Mouse (Mus musculus) frontal cortex, adult (tissue): Measurements from ENCODE around the gene Vmn1r222.
A peak's percentile ranks its signal among the peaks of the same experiment; 100 is the strongest.
"Not testable (repeated sequence)": the region's sequence is repeated elsewhere in the genome, so short reads cannot be mapped to it uniquely, and the experiment has no call there.

Experiments
- ATAC-seq: cut with Nextera tagmentation; 2 replicates; pipeline ENCODE4 v1.9.2; 2017; ENCODE audit warnings: mild to moderate bottlenecking, moderate library complexity, mixed read lengths; ENCODE audit not compliant: low TSS enrichment

The Vmn1r222 gene

DNA sequence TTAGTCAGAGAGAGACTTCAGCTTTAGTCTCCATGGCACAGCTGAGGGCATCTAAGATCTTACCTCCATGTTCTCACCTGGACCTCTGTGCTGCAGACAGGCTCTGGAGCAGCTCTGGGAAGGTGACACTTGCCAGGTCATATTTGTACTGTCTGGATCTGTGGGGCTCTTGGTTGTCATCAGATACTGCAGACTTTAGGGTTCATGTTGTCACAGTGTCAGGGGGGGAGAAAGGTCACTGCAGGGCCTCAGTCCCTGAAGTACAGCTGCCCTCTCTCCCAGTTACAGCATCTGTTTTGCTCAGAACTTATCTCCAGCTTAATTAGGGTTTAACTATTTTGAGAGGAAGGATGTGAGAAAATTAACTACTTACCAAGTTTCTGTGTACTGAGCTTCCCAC, at the start of gene Vmn1r222:
Vmn1r222 (minus strand) TSS at position 101 of the 400 bp plus-strand sequence.
- not testable (repeated sequence) for ATAC-seq

- peak; percentile 70 for ATAC-seq
Measured at GRCm38 (mm10) chr13:23285191-23285920, 49.6 kb upstream of the Vmn1r222 start.

DNA sequence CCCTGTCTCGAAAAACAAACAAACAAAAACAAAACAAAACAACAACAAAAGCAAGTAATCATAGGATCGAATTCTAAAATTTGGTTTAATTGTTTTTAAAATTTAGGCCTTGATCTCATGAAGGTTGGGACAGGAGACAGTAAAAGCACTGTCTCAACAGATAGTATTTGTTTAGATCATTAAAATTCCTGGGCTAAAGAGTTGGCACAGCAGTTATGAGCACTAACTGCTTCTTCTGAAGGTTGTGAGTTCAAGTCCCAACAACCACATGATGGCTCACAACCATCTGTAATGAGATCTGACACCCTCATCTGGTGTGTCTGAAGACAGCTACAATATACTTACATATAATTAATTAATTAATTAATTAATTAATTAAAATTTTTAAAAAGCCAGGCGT, 44.2 kb upstream of the Vmn1r222 start:
- no peak for ATAC-seq

GRCm38 (mm10) chr13:23279576-23279975, 43.8 kb upstream of the Vmn1r222 start:
- ATAC-seq = no peak

- ATAC-seq = peak; percentile 98
Measured at GRCm38 (mm10) chr13:23270321-23271101, 34.8 kb upstream of the Vmn1r222 start.

GRCm38 (mm10) chr13:23269681-23270080, 33.9 kb upstream of the Vmn1r222 start:
- no peak for ATAC-seq

- peak; percentile 83 for ATAC-seq
Measured at GRCm38 (mm10) chr13:23269127-23269526, 33.4 kb upstream of the Vmn1r222 start.

GRCm38 (mm10) chr13:23268606-23269005, 32.9 kb upstream of the Vmn1r222 start:
- not testable (repeated sequence) for ATAC-seq

DNA sequence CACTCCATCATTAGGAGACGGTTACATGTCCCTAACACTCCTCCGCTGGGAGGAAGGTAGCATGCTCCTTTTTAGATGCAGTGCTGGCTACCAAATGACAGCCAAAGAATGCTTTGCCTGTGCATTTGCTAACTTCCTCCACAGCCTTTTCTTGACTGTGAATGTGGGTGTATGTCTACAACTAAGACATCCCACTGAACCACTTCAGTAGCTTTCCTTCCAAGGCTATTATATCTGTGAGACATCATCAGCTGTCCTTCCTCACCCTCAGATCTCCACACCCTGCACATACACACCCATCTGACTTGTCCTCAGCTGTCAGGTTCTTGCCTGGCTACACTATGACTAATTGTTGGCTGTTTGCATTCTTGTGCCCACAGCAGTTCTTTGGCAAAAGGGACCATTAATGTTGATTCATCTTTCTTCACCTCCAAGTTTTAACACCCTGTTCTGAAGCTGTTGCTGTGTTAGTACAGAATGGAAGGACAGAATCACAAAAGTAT, 22.9 kb upstream of the Vmn1r222 start:
- ATAC-seq = peak; percentile 97

DNA sequence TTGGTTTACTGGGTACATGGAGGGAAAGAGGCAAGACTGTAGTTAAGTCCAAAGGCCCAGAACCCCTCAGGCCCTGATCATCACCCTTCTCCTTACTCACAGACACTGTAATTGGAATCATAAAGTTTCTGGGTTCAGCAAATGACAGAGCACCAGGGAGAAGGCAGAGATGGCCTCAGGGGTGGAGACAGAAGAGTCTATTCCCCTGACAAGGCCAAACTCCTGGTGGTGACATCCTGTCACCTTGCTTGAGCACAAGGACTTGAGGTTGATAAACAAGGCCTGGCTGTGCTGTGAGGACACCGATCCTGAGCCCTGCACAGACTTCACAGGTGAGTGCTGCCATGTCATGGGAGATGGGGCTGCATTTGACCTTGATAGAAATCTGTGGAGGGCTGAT, 11.1 kb upstream of the Vmn1r222 start, which contains the start of gene Vmn1r223:
Vmn1r223 (plus strand) TSS at position 301 of the 400 bp plus-strand sequence.
- ATAC-seq = not testable (repeated sequence)

DNA sequence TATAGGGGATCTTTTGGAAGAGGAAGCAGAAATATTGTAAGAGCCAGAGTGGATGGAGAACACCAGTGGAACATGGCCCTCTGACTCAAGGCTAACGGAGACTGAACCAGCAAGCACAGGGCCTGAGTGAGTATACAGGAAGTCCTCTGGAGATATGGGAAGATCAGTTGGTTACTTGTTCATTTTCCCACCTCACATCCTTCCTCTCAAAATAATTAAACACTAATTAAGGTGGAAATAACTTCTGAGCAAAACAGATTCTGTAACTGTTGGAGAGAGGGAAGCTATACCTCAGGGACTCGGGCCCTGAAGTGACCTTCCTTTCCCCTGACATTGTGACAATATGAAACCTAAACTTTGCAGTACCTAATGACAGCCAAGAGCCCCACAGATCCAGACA, 21.9 kb downstream of the Vmn1r222 start, which contains the start of gene Vmn1r221:
Vmn1r221 (plus strand) TSS at position 301 of the 400 bp plus-strand sequence.
- not testable (repeated sequence) for ATAC-seq

DNA sequence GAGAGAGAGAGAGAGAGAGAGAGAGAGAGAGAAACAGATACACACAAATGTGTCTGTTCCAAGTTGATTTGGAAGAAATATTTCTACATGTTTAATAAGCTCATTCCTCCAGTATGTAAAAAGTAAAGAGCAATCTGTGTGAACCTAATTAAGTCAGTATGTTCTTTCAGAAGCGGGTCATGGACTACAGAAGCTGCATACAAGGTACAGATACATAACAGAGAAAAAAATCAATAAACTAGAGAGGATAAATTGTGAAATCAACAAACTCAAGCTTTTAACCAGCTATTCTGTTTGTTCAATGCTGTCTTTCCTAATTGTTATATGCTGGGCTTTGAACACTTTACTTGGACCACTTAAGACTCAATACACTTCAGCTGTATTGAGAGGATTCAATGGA, 31.9 kb downstream of the Vmn1r222 start:
- not testable (repeated sequence) for ATAC-seq

GRCm38 (mm10) chr13:23187875-23188274, 47.9 kb downstream of the Vmn1r222 start, which contains the start of gene Vmn1r220:
TSS of gene Vmn1r220 (minus strand) at chr13:23187975.
- ATAC-seq = no peak
